Mouse (Mus musculus): ENCODE data around the gene Clasp1. TPM values are rescaled to one million over a fixed set of nuclear protein-coding genes. Genes with fewer than 3 reads are reported as not detected.
A peak's percentile ranks its signal among the peaks of the same experiment; 100 is the strongest.
"Not testable (repeated sequence)": the region's sequence is repeated elsewhere in the genome, so short reads cannot be mapped to it uniquely, and the experiment has no call there.

Clasp1 gene
- polyA plus RNA-seq, 1 experiment from 2014 or later, result 118 TPM

- not testable (repeated sequence) for H3K9ac ChIP-seq; ATAC-seq; H3K36me3 ChIP-seq (ENCODE audit: poor library complexity, severe bottlenecking); H3K4me1 ChIP-seq; H3K4me3 ChIP-seq; H3K27me3 ChIP-seq; H3K27ac ChIP-seq; H3K4me2 ChIP-seq; H3K9me3 ChIP-seq (replicated peaks)
- 86% methylated on average over 5 of the region's 5 CpGs for WGBS
These were observed 232.2 kb downstream of the Clasp1 start for GRCm38 (mm10) chr1:118621055-118621454.

DNA sequence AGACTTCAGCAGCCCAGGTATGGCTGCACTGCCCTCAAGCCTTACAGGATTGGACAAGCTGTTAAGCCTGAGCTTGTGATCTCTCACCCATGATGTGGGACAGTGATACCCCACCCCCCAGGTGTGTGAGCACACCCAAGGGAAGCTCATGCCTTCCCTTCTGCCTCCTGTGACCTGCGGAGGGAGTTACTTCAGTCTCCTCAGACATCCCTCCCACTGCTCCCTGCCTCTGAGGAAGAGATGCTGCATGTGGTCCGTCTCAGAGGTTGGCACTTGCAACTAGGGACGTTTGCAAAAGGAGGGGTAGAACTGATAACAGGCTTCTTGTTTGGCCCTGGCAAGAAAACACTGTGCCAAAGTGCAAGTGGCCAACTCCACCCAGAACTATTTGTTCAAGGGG lies 234.0 kb downstream of the Clasp1 start:
- Histone ChIP-seq H3K27ac (no peak overlapping the region), H3K4me1 (peaks cover 6% of the 10 kb centered on the region), H3K36me3 (ENCODE audit: poor library complexity, severe bottlenecking) (no peaks in the 10 kb centered on the region), H3K4me3 (no peak overlapping the region), H3K9ac (no peak overlapping the region), H3K4me2 (no peak overlapping the region), H3K27me3 (peaks cover 14% of the 10 kb centered on the region), H3K9me3 (replicated peaks) (no peaks in the 10 kb centered on the region)
- WGBS, result 63% methylated on average over 3 of the region's 3 CpGs
- ATAC-seq, result no peak

DNA sequence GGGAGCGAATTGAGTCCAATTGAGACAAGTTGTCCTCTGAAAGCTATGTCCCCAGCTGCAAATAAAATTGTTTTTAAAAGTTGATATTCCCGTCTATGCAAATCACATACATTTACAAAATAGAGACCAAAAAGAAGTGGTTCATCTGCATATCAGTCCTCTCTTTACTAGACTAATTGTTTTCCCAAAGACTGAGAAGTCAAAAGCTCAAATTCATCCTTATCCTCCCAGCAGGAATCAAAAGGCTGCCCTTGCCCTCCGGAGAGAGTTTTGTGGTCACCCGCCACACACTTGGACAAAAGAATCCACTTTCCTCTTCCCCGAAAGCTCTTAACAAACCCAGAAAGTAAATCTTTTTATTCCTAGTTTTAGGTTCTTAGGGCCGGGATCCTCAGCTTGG lies 236.6 kb downstream of the Clasp1 start:
- no peak overlapping the region for H3K4me2 ChIP-seq
- H3K4me3 ChIP-seq, result no peak overlapping the region
- ATAC-seq, result no peak
- H3K9me3 ChIP-seq (replicated peaks), result no peaks in the 10 kb centered on the region
- 25% methylated on average over 6 of the region's 6 CpGs for WGBS
- no peak overlapping the region for H3K27ac ChIP-seq
- peaks cover 13% of the 10 kb centered on the region for H3K4me1 ChIP-seq
- H3K27me3 ChIP-seq, result peaks cover 30% of the 10 kb centered on the region
- no peak overlapping the region for H3K9ac ChIP-seq
- no peaks in the 10 kb centered on the region for H3K36me3 ChIP-seq (ENCODE audit: poor library complexity, severe bottlenecking)

DNA sequence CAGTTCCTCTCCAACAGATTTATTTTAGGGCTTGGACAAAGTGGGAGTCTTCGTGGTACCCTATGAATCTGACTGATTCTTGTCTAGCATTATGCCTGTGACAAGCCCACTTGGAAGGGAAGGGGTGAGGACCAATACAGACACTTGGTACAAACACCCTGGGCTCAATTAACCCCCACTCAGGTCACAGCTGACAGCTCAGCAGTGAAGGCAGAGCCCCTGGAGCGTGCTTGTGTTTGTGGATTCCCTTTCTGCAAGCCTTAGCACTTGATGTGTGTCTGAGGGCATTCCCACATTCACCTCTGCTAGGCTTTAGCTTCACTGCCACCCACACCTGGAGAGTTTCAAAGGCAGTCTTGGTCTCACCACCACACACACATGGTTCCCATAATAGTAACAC lies 237.1 kb downstream of the Clasp1 start:
- H3K27ac ChIP-seq, result no peak overlapping the region
- WGBS, result 65% methylated on average over 2 of the region's 2 CpGs
- no peaks in the 10 kb centered on the region for H3K9me3 ChIP-seq (replicated peaks)
- peaks cover 31% of the 10 kb centered on the region for H3K27me3 ChIP-seq
- no peak for ATAC-seq
- H3K36me3 ChIP-seq (ENCODE audit: poor library complexity, severe bottlenecking), result no peaks in the 10 kb centered on the region
- H3K4me2 ChIP-seq, result no peak overlapping the region
- no peak overlapping the region for H3K4me3 ChIP-seq
- H3K9ac ChIP-seq, result no peak overlapping the region
- peaks cover 13% of the 10 kb centered on the region for H3K4me1 ChIP-seq

DNA sequence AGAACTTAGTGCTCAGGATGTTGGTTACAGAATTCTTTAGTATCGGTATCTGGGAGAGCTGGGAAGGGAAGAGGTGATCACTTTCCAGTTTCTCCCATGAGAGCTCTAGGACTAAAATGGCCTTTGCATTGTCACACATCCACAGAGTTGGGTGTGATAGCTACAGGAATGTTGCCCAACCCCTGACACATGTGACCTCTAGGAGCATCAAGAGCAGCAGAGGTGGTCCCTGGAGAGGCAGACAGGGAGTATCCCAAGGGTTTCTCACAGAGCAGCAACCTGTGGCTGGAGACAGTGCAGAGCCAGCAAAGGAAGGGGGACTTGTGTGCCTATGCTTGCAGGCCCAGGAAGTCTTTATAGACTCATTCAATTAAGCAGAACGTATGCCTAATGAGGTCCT lies 237.6 kb downstream of the Clasp1 start:
- WGBS, result 73% methylated on average over 2 of the region's 2 CpGs
- Histone ChIP-seq H3K9me3 (replicated peaks) (no peaks in the 10 kb centered on the region), H3K4me1 (peaks cover 13% of the 10 kb centered on the region), H3K9ac (no peak overlapping the region), H3K27ac (no peak overlapping the region), H3K27me3 (peaks cover 31% of the 10 kb centered on the region), H3K4me2 (no peak overlapping the region), H3K36me3 (ENCODE audit: poor library complexity, severe bottlenecking) (no peaks in the 10 kb centered on the region), H3K4me3 (no peak overlapping the region)
- ATAC-seq, result no peak

DNA sequence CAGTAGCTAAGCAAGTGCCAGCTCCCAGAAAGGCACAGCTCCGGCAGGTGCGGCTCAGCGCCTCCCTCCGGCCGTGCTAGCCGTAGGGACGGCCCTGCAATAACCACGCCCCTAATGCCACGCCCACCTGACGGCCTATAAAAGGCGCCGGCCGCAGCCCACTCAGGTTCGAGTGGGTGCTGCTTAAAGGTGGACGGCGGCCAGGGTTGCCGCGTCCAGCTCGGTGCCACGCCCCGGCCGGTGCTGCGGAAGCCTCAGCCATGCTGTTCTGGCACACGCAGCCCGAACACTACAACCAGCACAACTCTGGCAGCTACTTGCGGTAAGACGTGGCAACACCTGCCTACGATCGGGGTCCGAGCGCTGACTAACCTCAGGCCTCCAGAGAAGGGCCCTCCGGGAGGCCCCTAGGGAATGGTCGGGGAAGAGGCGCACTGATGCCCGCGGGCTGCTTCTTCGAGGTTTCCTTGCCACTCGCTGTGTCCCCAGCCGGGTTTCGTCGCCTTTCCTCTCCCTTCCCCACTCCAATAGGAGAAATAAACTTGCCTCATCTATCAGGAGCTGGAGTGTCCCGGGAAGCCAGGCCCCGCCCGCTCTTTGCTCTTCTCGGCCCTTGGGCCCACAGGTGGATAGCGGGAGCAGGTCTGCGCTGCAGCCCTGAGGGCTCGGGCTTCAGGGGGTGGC lies 239.1 kb downstream of the Clasp1 start, which contains the start of gene Tfcp2l1:
Gene Tfcp2l1 (plus strand): TSS at position 165 of the 684 bp plus-strand sequence.
- Histone ChIP-seq H3K4me2 (peak within 1 kb of the TSS; percentile 90), H3K27me3 (peaks cover 31% of the 10 kb centered on the region), H3K9ac (peak within 1 kb of the TSS; percentile 54), H3K27ac (no peak within 1 kb of the TSS), H3K4me1 (peaks cover 13% of the 10 kb centered on the region), H3K4me3 (peak within 1 kb of the TSS; percentile 49), H3K9me3 (replicated peaks) (no peaks in the 10 kb centered on the region), H3K36me3 (ENCODE audit: poor library complexity, severe bottlenecking) (no peaks in the 10 kb centered on the region)
- 0% methylated on average over 45 of the region's 48 CpGs for WGBS
- peak; percentile 91 for ATAC-seq

GRCm38 (mm10) chr1:118633415-118633980 lies 244.6 kb downstream of the Clasp1 start:
- WGBS, result 87% methylated on average over 4 of the region's 4 CpGs
- ATAC-seq, result no peak
- H3K27me3 ChIP-seq, result peaks cover 11% of the 10 kb centered on the region

GRCm38 (mm10) chr1:118642296-118642999 lies 253.6 kb downstream of the Clasp1 start:
- no peaks in the 10 kb centered on the region for H3K9me3 ChIP-seq (replicated peaks)
- H3K27me3 ChIP-seq, result no peaks in the 10 kb centered on the region
- WGBS, result 81% methylated on average over 2 of the region's 2 CpGs
- no peak for ATAC-seq
- no peak overlapping the region for H3K4me2 ChIP-seq
- H3K36me3 ChIP-seq (ENCODE audit: poor library complexity, severe bottlenecking), result no peaks in the 10 kb centered on the region
- no peak overlapping the region for H3K9ac ChIP-seq
- no peak overlapping the region for H3K4me3 ChIP-seq
- H3K27ac ChIP-seq, result no peak overlapping the region
- H3K4me1 ChIP-seq, result 0 out of 2 replicates have a peak, but pooled peaks cover 4% of the 10 kb centered on the region

More at GRCm38 (mm10) chr1:118633415-118633980, 244.6 kb downstream of the Clasp1 start:
- Histone ChIP-seq H3K9ac (no peak overlapping the region), H3K4me2 (no peak overlapping the region), H3K36me3 (ENCODE audit: poor library complexity, severe bottlenecking) (no peaks in the 10 kb centered on the region), H3K9me3 (replicated peaks) (no peaks in the 10 kb centered on the region), H3K4me3 (no peak overlapping the region), H3K27ac (no peak overlapping the region), H3K4me1 (peaks cover under 1% of the 10 kb centered on the region; the same call in 1 of the 2 replicates)

- ATAC-seq, result no peak
- 0 out of 2 replicates have a peak, but pooled peaks cover 4% of the 10 kb centered on the region for H3K4me1 ChIP-seq
- no peak overlapping the region for H3K27ac ChIP-seq
- no peak overlapping the region for H3K4me3 ChIP-seq
- H3K27me3 ChIP-seq, result no peaks in the 10 kb centered on the region
- 61% methylated on average over 9 of the region's 9 CpGs for WGBS
- H3K9ac ChIP-seq, result no peak overlapping the region
- no peaks in the 10 kb centered on the region for H3K36me3 ChIP-seq (ENCODE audit: poor library complexity, severe bottlenecking)
- no peak overlapping the region for H3K4me2 ChIP-seq
- H3K9me3 ChIP-seq (replicated peaks), result no peaks in the 10 kb centered on the region
These were observed 254.5 kb downstream of the Clasp1 start for GRCm38 (mm10) chr1:118643138-118643979.

- WGBS, result 61% methylated on average over 4 of the region's 4 CpGs
- Histone ChIP-seq H3K4me1 (peaks cover 14% of the 10 kb centered on the region), H3K9ac (no peak overlapping the region)
These were observed 256.8 kb downstream of the Clasp1 start for GRCm38 (mm10) chr1:118645701-118646100.

GRCm38 (mm10) chr1:118648015-118648414 lies 259.2 kb downstream of the Clasp1 start:
- H3K9ac ChIP-seq, result no peak overlapping the region
- no peak overlapping the region for H3K4me3 ChIP-seq
- ATAC-seq, result no peak
- no peaks in the 10 kb centered on the region for H3K27me3 ChIP-seq
- no peak overlapping the region for H3K27ac ChIP-seq
- no peaks in the 10 kb centered on the region for H3K36me3 ChIP-seq (ENCODE audit: poor library complexity, severe bottlenecking)
- 42% methylated on average over 3 of the region's 3 CpGs for WGBS
- H3K9me3 ChIP-seq (replicated peaks), result no peaks in the 10 kb centered on the region
- H3K4me1 ChIP-seq, result peaks cover 18% of the 10 kb centered on the region
- H3K4me2 ChIP-seq, result no peak overlapping the region

More at GRCm38 (mm10) chr1:118645701-118646100, 256.8 kb downstream of the Clasp1 start:
- ATAC-seq, result no peak
- no peaks in the 10 kb centered on the region for H3K27me3 ChIP-seq
- H3K4me3 ChIP-seq, result no peak overlapping the region
- no peaks in the 10 kb centered on the region for H3K36me3 ChIP-seq (ENCODE audit: poor library complexity, severe bottlenecking)
- no peak overlapping the region for H3K4me2 ChIP-seq
- no peaks in the 10 kb centered on the region for H3K9me3 ChIP-seq (replicated peaks)
- H3K27ac ChIP-seq, result no peak overlapping the region
